Mouse (Mus musculus): ENCODE data around the gene Tspan15. TPM values are rescaled to one million over a fixed set of nuclear protein-coding genes. Genes with fewer than 3 reads are reported as not detected.

The Tspan15 gene
- polyA plus RNA-seq, 1 experiment: 29.5 TPM

DNA sequence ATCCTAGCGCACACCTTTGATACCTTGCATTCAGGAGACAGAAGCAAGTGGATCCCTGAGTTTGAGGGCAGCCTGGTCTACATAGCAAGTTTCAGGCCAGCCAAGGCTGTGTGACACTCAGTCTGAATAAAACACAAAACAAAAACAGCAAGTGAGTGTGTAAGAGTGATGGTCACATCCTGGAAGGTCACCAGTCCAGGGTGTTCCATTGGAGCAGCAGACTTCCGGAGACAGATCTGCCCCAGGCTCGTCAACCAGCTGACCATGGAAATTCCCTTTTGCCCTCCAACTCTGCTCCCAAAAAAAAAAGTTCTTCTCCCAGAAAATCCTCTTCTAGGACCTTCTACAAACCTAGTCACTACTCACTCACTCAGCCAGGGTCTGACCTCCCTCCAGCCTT is 760 bp upstream of the Tspan15 start:
- no peak for DNase-seq (ENCODE audit: extremely low spot score in 1 of 2, low spot score in 1 of 2)

DNA sequence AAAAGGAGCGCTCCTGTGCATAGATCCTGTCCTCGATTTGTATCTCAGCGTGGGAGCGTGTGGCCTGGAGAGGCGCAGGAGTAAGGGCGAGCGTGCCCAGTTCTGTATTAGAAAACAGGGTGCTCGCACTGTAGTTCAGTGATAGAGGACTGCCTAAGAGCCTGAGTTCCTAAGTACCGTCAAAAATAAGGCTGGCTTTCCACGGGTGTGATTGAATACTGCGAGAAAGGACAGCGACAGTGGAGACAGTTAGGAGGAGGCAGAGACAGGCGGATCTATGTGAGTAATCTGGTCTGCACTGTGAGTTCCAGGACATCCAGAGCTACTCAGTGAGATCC is 313 bp upstream of the Tspan15 start:
- DNase-seq (ENCODE audit: extremely low spot score in 1 of 2, low spot score in 1 of 2): no peak

DNA sequence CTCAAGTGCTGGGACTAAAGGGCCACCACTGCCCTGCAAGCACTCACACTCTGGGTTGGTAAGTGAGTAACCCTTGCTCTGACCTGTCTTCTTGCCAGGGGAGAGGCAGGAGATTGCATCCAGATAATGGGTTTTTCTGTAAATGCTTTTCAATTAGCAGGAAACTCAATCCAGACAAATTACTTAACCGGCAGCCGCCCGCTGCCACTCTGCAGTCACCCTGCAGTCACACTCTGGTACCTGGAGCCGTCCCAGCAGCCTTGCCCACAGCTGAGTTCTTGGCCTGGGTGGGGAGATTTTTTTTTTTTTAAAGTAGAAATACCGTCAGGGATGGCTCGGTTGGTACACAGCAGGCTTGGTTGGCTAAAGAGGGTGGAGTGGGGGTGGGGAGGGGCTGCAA is 2.9 kb downstream of the Tspan15 start:
- DNase-seq (ENCODE audit: extremely low spot score in 1 of 2, low spot score in 1 of 2): no peak

DNA sequence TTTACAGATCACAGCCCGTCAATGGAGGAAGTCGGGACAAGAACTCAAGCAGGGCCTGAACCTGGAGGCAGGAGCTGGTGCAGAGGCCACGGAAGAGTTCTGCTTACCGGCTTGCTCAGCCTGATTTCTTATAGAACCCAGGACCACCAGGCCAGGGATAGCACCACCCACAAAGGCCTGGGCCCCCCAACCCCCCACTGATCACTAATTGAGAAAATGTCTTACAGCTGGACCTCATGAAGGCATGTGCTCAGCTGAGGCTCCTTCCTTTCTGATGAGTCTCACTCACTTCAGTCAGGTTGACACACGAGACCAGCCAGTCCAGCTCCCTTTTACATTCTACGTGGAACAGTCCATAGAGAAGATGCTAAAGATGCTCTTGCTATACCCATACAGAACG is 5.2 kb downstream of the Tspan15 start:
- no peak for DNase-seq (ENCODE audit: extremely low spot score in 1 of 2, low spot score in 1 of 2)

DNA sequence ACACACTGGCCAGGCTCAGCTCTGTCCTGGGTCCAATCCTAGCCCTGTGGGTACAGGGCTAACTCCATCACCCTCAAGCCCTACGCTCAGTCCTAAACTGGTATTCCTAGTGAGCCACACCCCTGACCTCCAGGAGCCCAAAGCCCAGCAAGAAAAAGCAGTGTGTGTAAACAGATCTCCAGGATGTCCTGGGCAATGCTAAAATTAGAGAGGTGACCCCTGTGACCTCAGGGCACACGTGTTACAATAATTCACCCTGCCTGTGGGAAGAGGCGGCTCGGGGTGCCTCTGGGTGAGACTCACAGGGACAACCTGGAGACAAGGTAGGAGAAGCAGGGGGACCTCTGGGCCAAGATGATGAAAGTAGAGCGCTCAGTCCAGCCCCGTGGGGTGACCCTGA is 6.8 kb downstream of the Tspan15 start:
- DNase-seq (ENCODE audit: extremely low spot score in 1 of 2, low spot score in 1 of 2): no peak

DNA sequence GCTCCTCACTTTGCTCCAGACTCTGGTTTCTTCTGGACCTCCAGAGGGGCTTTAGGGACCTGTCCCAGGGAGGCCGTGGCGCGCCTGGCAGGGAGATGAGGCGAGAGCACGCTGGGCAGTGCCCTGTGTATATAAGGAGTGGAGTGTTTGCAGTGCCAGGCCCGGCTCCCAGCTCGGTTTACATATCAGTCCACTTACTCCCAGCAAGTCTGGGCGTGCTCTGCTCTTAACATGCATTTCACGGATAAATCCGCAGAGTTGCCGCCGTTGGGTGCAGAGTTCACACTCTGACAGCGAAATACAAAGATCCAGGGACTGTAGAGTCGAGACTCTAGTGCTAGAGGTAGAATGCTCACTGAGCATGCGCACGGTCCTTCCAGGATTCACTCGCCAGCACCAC is 8.3 kb downstream of the Tspan15 start:
- no peak for DNase-seq (ENCODE audit: extremely low spot score in 1 of 2, low spot score in 1 of 2)

DNA sequence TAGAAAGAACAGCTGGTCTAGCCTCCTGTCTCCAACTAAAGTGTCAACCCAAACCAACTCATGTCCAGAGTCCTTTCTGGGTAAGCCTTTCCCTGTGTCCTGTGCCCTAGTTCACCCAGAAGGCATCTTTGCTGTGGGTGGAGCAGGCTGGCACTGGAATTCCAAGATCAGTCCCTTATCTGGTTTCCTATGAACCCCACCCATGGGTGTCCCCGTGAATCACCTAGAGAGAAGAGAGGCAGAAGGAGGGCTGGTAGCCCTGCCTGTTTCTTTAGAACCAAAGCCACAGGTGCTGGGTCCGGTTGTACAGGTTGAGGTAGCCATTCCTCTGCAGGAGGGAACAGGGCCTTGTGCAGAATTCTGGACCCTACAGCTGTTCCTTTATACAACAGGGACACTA is 9.4 kb downstream of the Tspan15 start:
- DNase-seq (ENCODE audit: extremely low spot score in 1 of 2, low spot score in 1 of 2): no peak

DNA sequence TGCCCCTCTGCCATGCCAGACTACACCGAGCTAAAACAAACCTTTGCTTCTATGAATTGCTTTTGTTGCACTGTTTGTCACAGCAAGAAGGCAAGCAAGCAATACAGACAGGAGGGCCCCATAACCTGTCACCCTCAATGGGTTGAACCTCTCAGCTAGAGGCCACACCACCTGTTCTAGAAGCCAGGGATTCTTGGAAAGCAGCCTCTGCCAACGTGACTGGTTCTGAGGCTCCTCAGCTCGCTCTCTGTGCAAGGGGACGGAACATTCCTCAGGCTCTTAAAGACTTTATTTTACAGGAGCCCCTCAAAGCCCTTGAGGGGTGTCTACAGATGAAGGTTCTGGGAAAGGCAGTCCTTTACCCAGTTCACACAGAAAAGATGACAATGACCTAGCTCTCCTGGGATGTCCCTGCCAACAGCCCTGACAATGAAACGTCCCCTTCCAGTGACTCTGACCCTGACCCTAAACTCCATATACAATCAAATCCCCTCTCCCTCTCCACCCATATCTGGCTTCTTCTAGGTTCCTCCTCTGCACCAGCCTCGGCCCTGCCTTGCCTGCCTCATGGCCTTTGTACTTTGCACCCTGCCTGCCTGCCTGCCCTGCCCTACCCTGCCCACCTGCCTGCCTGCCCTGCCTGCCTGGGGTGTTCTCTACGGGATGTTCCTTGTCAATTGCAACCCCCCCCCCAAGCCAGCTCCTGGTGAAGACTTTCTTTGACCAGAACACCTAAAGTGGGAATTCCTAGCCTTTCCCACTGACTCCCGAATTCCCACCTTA is 10.1 kb downstream of the Tspan15 start:
- DNase-seq (ENCODE audit: extremely low spot score in 1 of 2, low spot score in 1 of 2): no peak

DNA sequence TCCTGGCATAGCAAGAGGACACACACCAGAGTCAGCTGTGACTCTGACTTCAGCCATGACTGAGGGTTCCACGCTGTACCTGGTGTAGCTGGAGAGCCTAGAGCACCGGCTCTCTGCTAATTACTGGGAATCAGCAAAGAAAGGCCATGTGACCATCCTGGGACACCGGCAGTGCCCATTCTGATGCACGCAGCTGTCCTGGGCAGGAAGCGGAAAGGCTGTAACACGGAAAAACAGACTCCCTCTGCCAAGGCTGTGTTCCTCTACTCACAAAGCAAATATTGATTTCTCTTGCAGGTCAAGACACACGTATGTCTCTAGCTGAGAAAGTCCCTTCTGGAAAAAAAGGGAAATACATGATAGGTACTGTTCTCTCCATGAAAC is 12.3 kb downstream of the Tspan15 start:
- no peak for DNase-seq (ENCODE audit: extremely low spot score in 1 of 2, low spot score in 1 of 2)

DNA sequence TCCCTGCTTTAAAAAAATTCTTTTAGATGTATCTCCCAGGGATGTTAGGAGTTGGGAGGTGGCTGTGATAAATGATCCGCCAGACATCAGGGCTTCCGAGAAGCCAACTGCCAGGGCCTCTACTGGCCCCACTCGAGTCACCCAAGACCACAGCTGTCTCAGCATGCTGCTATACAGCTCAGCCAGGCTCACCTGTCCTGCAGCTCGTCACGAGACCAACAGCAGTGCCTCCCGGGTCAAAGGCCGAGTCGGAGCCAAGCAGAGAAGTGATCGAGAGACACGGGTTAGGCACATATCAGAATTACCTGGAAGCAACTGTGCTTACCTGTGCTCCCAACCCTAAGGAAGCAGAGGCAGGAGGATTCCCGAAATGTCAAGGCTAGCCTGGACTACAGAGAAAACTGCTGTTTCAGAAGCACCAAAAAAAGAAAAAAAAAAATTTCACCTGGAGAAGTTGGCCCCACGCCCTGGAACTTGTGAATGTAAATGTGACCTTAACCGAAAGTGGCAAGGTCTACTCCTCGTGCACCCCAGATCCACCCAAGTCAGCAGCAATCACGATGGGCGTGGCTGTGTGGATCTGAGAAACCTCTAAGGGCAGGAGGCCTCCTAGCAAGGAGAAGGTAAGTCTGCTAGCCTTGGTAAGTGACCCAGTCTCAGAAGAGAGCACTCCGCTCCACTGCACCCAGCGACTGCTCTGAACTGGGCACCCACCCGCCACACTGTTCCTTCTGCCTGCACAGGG is 12.8 kb downstream of the Tspan15 start:
- DNase-seq (ENCODE audit: extremely low spot score in 1 of 2, low spot score in 1 of 2): no peak

DNA sequence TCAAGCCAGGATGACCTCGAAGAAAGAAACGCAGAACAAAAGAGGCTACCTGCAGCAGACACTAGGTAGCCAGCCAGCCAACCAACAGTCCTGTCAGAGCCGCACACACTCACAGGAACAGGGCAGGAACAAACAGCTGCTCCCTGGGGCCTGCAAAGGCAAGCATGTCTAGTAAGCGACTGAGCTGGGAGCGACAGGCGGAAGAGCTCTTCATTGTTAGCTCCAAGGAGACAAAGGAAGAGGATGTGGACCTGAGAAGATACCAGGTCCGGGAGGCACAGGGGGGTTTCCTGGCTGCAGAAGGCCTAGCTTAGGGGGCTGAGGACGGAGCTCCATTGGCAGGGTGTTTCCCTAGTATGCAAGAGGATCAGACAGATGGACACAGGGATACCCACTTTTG is 13.9 kb downstream of the Tspan15 start:
- DNase-seq (ENCODE audit: extremely low spot score in 1 of 2, low spot score in 1 of 2): no peak

DNA sequence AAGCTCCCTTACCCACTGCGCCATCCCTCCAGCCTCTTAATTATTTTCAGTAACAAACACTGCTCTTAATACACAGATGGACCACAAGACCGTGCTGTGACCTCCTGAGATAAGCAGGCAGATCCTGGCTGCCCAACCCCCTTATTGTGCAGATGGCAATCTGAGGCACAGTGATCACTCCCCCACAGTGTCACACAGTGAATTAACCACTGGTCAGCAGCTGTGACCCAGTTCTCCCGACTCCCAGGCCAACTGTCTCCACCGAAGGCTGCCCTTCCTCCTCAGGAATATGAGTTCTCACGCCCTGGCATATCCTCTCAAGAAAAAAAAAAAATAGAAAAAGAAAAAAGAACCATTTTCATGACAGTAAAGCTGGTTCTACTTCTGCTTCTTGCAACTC is 14.5 kb downstream of the Tspan15 start:
- DNase-seq (ENCODE audit: extremely low spot score in 1 of 2, low spot score in 1 of 2): no peak

DNA sequence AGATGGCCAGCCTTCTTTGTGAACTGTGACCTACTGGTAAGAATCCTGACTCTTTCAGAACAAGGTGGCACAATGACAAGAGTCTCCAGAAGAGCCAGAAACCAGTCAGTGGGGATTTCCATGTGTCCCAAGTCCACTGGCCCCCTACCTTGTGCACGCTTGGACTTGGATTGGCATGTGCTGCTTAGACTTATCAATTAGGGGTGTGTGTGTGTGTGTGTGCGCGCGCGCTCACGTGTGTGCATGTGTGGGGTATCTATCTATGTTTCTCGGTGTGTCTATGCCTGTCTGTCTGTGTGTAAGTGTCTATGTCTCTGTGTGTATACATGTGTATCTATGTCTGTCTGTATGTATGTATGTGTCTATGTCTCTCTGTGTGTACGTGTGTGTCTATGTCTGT is 15.4 kb downstream of the Tspan15 start:
- DNase-seq (ENCODE audit: extremely low spot score in 1 of 2, low spot score in 1 of 2): no peak

DNA sequence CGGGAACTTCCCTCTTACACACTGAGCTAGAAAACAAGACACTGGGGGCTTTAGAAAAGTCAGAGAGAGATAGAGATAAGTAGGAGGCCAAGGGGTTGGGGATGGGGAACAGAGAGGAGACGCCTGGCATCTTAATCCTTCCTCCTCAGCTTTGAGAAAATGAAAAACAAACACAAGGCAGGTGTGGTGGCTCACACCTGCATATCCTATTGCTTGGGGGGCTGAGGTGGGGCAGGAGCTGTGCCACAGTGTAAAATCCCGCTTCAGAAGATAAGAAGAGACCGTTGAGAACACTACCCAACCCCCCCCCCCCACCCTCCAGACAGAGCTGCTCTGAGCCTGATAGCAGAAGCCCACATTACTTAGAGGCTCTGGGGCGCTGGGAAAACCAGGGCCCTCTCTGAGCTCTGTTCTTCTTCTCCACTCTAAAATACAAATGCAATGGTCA is 15.9 kb downstream of the Tspan15 start:
- DNase-seq (ENCODE audit: extremely low spot score in 1 of 2, low spot score in 1 of 2): no peak

DNA sequence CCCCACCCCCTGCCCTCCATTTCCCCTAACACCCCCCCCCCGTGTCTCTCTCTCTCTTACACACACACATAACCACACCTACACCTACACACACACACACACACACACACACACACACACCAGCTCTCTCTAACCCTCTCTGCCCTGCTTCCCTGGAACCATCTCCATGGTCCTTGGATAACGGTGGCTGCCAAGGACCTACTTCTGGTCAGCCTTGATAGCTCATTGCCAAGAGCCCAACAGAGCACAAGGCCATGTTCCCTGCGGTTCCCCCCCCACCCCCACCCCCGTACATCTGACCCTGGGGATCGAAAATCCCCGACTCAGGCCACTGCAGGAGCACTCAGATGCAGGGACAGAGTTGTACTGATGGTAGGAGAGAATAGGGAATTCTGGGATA is 19.7 kb downstream of the Tspan15 start:
- no peak for DNase-seq (ENCODE audit: extremely low spot score in 1 of 2, low spot score in 1 of 2)

DNA sequence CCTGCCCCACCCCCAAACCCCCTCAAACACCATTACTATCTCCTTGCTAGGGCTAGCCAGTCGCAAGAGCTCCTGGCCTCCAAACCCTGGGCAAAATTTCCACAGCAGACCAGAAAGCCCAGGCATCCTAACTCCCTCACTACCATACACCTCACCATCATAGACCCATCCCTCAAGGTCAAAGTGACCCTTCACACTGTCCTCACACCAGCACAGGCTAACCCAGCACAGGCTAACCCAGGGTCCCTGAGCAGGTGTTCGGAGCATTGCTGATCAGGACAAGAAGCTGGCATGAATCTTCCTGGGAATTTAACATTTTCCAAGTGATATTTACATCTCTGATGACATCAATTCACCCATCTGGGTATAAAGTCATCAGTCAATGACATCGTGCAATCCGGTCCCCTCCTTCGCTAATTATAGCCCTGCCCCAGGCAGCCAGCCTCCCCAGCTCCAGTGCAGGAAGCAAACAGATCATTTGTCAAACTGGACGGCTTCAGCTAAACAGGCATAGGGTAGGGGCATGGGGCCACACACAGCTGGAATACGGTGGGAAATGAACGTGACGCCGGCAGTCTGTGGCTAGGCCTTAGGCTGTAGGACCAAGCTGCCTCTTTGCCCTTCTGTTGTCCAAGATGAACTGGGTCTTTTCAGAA is 22.7 kb downstream of the Tspan15 start:
- DNase-seq (ENCODE audit: extremely low spot score in 1 of 2, low spot score in 1 of 2): no peak

DNA sequence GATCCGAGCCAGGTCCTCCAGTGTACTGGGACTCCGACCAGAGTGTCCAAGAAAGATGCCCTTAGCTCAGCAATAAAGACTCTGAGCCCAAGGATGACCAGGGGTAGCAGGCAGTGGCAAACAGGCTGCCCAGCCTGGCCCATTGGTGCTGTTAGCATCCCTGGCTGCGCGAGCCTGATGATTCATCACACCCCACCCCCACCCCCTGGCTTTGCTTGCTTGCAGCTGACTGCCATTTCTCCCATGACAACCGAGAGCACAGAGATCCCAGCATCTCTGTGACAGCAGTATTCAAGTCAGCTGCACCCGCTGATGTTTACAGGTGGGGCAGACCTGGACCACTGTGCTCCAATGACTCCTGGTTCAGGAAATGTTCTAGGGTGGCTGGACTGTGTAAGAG is 28.5 kb downstream of the Tspan15 start:
- DNase-seq (ENCODE audit: extremely low spot score in 1 of 2, low spot score in 1 of 2): peak; percentile 49 to 70

DNA sequence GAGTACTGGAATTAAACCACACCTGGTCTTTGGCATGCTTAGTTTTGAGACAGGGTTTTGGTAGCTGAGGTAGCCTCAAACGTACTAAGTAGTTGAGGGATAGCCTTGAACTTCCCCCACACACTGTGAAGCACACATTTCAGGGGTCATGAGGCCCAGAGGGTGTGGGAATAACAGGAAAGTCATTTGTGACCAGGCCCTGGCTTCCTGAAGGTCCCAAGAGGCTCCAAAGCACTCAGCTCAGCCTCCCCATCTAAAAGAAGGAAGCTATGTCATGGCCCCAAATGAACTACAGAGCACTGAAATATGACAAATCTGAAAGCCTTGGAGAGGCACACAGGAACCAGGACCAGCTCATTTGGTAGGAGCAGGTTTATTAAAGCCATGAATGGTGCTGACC is 32.2 kb downstream of the Tspan15 start:
- DNase-seq (ENCODE audit: extremely low spot score in 1 of 2, low spot score in 1 of 2): no peak

DNA sequence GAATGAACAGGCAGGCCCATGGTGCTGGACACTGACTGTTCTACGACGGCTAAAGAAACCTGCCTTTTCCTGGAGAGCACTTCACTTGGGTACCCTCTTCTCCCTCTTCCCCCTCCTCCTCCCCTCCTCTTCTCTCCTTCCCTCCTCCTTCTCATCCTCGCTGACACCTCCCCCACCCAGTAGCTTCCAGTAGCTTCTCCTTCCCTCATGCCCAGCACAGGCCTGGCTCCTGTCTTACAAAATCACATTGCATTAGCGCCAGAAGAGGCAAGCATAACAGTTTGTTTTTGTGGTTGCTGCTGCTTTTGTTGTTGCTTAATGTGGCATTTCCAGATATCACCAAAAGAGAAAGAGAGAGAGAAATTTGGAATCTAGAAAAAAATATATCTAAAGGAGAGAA is 33.6 kb downstream of the Tspan15 start:
- DNase-seq (ENCODE audit: extremely low spot score in 1 of 2, low spot score in 1 of 2): no peak

DNA sequence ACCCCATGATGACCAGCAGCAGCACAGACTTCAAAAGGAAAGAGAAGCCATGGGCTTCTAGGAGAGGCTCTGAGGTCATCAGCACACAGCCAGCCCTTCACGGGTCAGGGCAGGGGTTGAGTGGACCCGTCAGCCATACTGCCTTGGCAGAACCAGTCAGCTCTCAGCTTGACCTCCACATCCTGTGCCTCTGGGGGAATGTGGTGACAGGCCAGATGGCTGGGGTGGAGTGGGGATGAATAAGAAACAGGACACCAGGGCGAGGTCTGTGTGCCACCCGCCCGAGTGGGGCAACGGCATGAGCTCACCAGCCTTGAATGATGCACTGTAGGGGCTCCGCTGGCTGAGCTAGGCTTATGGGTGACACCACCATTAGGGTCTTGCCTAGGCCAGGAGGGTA is 35.7 kb downstream of the Tspan15 start:
- no peak for DNase-seq (ENCODE audit: extremely low spot score in 1 of 2, low spot score in 1 of 2)

DNA sequence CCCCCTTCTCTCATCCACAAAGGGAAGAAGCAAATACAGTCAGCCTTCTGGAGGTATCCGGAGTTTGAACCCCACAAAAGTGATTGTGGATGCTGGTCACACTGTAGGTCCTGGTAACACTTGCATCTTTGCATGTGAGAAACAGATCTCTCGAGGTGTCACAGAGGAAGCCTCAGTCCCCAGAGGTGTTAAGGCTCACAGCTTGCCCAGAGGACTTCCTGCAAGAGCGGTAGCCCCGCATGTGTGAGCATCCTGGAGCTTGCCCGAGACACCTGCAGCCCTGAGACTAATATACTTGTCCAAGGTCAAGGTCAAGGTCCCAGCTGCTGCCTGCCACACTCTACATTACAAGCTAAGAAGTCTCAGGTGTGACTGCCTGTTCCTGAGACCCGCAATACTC is 36.1 kb downstream of the Tspan15 start:
- no peak for DNase-seq (ENCODE audit: extremely low spot score in 1 of 2, low spot score in 1 of 2)

DNA sequence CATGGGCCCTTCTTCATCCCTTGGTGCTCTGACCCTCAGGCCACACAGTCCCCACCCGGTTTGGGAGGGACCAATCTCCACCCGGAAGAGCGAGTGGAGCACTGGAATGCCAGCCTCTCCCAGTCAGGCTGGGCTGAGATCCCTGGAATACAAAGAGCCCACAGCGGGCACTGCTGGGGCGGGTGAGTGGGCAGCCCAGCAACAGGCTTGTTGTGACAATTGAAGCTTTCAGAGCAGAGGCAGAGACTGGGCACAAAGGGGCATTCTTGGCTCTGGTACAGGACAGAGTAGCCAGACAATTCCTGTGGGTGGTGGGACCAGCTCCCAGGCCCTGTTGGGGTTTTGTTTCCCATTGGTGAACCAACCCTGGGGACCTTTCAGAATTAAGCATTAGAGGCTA is 36.6 kb downstream of the Tspan15 start:
- peak; percentile 49 to 61 for DNase-seq (ENCODE audit: extremely low spot score in 1 of 2, low spot score in 1 of 2)

All from frontal cortex, adult 2 months (tissue).